Mouse (Mus musculus) forebrain, embryonic 11.5 days (tissue): ENCODE data around the gene Psip1. TPM values are rescaled to one million over a fixed set of nuclear protein-coding genes. Genes with fewer than 3 reads are reported as not detected.
"Not testable (repeated sequence)": the region's sequence is repeated elsewhere in the genome, so short reads cannot be mapped to it uniquely, and the experiment has no call there.

Experiments used
- ATAC-seq: fragments of 200-750 bp; cut with Nextera tagmentation; replicated peaks from 2 replicates; pipeline ENCODE4 v1.8.0; 2017; ENCODE audit warnings: moderate TSS enrichment; ENCODE audit not compliant: low FRiP score
- DNase-seq: peaks from one replicate; pipeline ENCODE4 v3.0.0-alpha.2; 2017; ENCODE audit warnings: low spot score
- H3K27ac ChIP-seq: fragments of 300-500 bp; sonication (generic); 2 replicates; pipeline ENCODE4 v1.5.1; 2014; ENCODE audit warnings: low read depth, low read length
- H3K27me3 ChIP-seq: fragments of 300-500 bp; sonication (generic); 2 replicates; pipeline ENCODE4 v1.6.1; 2014; ENCODE audit warnings: mild to moderate bottlenecking, low read length, mixed read lengths; ENCODE audit not compliant: control insufficient read depth, insufficient read depth
- H3K36me3 ChIP-seq: fragments of 300-500 bp; sonication (generic); 2 replicates; pipeline ENCODE4 v1.6.1; 2014; ENCODE audit warnings: mild to moderate bottlenecking, low read length, moderate library complexity, mixed read lengths; ENCODE audit not compliant: control insufficient read depth, insufficient read depth
- H3K4me1 ChIP-seq: fragments of 300-500 bp; sonication (generic); replicated peaks from 2 replicates; pipeline ENCODE4 v1.6.1; 2014; ENCODE audit warnings: low read length, mixed read lengths; ENCODE audit not compliant: control insufficient read depth, insufficient read depth
- H3K4me2 ChIP-seq: fragments of 300-500 bp; sonication (generic); 2 replicates; pipeline ENCODE4 v1.6.1; 2014; ENCODE audit warnings: low read depth, mild to moderate bottlenecking, low read length, moderate library complexity, mixed read lengths; ENCODE audit not compliant: severe bottlenecking
- H3K4me3 ChIP-seq: fragments of 300-500 bp; sonication (generic); 2 replicates; pipeline ENCODE4 v1.5.1; 2014; ENCODE audit warnings: low read depth, low read length
- H3K9ac ChIP-seq: fragments of 300-500 bp; sonication (generic); 2 replicates; pipeline ENCODE4 v1.6.1; 2014; ENCODE audit warnings: low read length
- H3K9me3 ChIP-seq: fragments of 300-500 bp; sonication (generic); 2 replicates; pipeline ENCODE4 v1.6.1; 2016; ENCODE audit warnings: low read length, mixed read lengths; ENCODE audit not compliant: control insufficient read depth
- WGBS: fragments of 180-500 bp; shearing (Covaris S2); extraction: QIAGEN DNeasy Blood & Tissue Kit; methylation state at CpG from one replicate; pipeline ENCODE4 v1.1.7; 2014; 5-methylcytosine and 5-hydroxymethylcytosine counted together
- polyA plus RNA-seq: library from polyadenylated mRNA; unstranded; fragments of >200 nt; fragmentation: Nextera tagmentation; extraction: Ambion mirVana; gene quantifications from 2 replicates; pipeline ENCODE4 v1.2.1, GENCODE M21; 2014

Gene Psip1
- 471 and 480 TPM in 2 replicates for polyA plus RNA-seq

GRCm38 (mm10) chr4:83486117-83486901 lies at the start of gene Psip1:
Gene Psip1 (minus strand): TSS chr4:83486459.
- Histone ChIP-seq H3K4me2 (peak within 1 kb of the TSS; percentile 66), H3K36me3 (peaks cover 5% of the 10 kb centered on the region), H3K27me3 (no peaks in the 10 kb centered on the region), H3K4me1 (peaks cover 12% of the 10 kb centered on the region), H3K9me3 (no peaks in the 10 kb centered on the region), H3K4me3 (peak within 1 kb of the TSS; percentile 99), H3K27ac (peak within 1 kb of the TSS; percentile 98), H3K9ac (peak within 1 kb of the TSS; percentile 95)
- WGBS = under 1% methylated on average over 60 of the region's 86 CpGs
- ATAC-seq = peak; percentile 93
- DNase-seq = peak; percentile 97

DNA sequence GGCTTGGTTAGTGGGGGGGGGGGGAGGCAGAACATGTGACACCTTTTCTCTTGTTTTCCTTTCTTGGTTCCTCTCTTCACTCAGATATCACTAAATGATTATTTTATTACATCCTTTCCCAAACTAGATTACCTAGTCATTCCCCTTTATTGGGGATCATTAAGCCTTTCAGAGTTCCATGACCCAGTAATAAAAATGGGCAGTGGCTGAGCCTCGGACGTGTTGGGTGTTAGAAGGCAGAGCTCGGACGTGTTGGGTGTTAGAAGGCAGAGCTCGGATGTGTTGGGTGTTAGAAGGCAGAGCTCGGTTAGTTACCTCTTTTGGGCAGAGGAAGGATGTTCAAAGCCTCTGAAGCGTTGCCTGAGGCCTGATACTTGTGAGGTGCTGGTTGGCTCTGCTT lies 47.8 kb upstream of the Psip1 start:
- 89% methylated on average over 7 of the region's 7 CpGs for whole genome bisulfite sequencing
- ATAC-seq (no peak), DNase-seq (no peak)
- Histone ChIP-seq H3K36me3 (no peaks in the 10 kb centered on the region), H3K4me3 (no peak overlapping the region), H3K4me1 (no peaks in the 10 kb centered on the region), H3K27me3 (no peaks in the 10 kb centered on the region), H3K27ac (no peak overlapping the region), H3K9ac (no peak overlapping the region), H3K9me3 (no peaks in the 10 kb centered on the region), H3K4me2 (no peak overlapping the region)

GRCm38 (mm10) chr4:83533168-83533911 lies 47.1 kb upstream of the Psip1 start:
- Histone ChIP-seq H3K9ac (no peak overlapping the region), H3K36me3 (no peaks in the 10 kb centered on the region), H3K4me2 (no peak overlapping the region), H3K9me3 (no peaks in the 10 kb centered on the region), H3K27ac (no peak overlapping the region), H3K4me3 (no peak overlapping the region), H3K4me1 (no peaks in the 10 kb centered on the region), H3K27me3 (no peaks in the 10 kb centered on the region)
- 86% methylated on average over 9 of the region's 9 CpGs for WGBS
- no peak for DNase-seq
- ATAC-seq = no peak

DNA sequence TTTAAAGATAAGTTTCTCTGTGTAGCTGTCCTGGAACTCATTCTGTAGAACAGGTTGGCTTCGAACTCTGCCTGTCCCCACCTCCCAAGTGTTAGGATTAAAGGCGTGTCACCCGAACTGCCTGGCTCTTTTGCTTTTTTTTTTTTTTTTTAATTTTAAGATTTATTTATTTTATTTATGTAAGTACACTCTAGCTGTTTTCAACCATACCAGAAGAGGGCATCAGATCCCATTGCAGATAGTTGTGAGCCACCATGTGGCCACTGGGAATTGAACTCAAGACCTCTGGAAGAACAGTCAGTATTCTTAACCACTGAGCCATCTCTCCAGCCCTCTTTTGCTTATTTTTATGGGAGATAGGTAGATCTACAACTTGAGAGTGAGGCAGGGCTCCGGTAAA lies 43.8 kb upstream of the Psip1 start:
- 88% methylated on average over 4 of the region's 4 CpGs for WGBS
- not testable (repeated sequence) for H3K4me3 ChIP-seq, H3K4me2 ChIP-seq, H3K27me3 ChIP-seq, H3K4me1 ChIP-seq, ATAC-seq, H3K36me3 ChIP-seq, H3K27ac ChIP-seq, H3K9me3 ChIP-seq, H3K9ac ChIP-seq, DNase-seq

GRCm38 (mm10) chr4:83527921-83528320 lies 41.7 kb upstream of the Psip1 start:
- H3K4me2 ChIP-seq = no peak overlapping the region
- peaks cover 9% of the 10 kb centered on the region for H3K4me1 ChIP-seq
- peak; percentile 61 for DNase-seq
- no peak overlapping the region for H3K27ac ChIP-seq
- no peak for ATAC-seq
- no peak overlapping the region for H3K9ac ChIP-seq
- no peaks in the 10 kb centered on the region; the same call in 1 of the 2 replicates for H3K9me3 ChIP-seq
- H3K27me3 ChIP-seq = no peaks in the 10 kb centered on the region
- H3K4me3 ChIP-seq = no peak overlapping the region
- no peaks in the 10 kb centered on the region for H3K36me3 ChIP-seq

- no peaks in the 10 kb centered on the region; the same call in 1 of the 2 replicates for H3K9me3 ChIP-seq
- H3K4me3 ChIP-seq = no peak overlapping the region
- no peaks in the 10 kb centered on the region for H3K27me3 ChIP-seq
- H3K36me3 ChIP-seq = no peaks in the 10 kb centered on the region
- no peak overlapping the region for H3K9ac ChIP-seq
- DNase-seq (no peak), ATAC-seq (no peak)
- no peak overlapping the region for H3K27ac ChIP-seq
- peaks cover 9% of the 10 kb centered on the region for H3K4me1 ChIP-seq
- 52% methylated on average over 6 of the region's 6 CpGs for WGBS
- H3K4me2 ChIP-seq = no peak overlapping the region
Measured at GRCm38 (mm10) chr4:83526988-83527334, 40.7 kb upstream of the Psip1 start.

DNA sequence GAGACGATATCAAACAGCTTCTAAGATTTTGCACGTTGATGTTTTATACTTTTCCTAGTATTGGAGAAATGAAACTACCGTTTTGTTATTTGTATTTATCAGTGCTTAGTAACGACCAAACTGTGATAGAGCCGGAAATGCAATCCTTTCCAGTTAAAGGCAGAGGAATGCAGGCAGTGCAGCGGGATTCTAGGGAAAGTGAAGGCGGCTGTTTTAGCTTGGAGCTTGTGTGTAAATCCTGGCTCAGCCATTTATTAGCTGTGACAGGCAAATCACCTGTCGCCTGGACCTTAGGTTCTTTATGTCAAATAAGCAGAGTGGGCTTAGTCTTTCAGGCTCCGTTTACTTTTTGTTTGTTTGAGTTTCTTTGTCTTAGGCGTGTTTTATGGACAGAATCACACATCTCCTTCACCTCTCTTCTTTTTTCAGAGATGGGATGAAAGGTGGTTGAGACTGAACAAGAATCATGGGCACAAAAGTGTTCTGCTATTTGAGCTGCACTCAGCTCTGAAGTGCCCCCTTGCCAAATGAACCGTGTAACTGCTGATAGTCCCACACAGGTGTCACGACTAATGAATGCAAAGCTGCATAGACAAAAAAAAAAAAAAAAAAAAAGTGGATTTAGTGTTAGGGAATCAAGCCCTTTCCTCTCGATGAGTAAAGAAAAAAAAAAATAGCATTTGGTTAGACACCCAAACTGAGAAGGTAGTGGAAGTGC lies 40.2 kb upstream of the Psip1 start:
- DNase-seq (no peak), ATAC-seq (no peak)
- WGBS = 3% methylated on average over 13 of the region's 13 CpGs
- Histone ChIP-seq H3K4me3 (peak overlapping the region; percentile 66), H3K36me3 (no peaks in the 10 kb centered on the region), H3K9ac (no peak overlapping the region), H3K27ac (no peak overlapping the region), H3K4me2 (peak overlapping the region; percentile 89), H3K4me1 (peaks cover 9% of the 10 kb centered on the region), H3K27me3 (no peaks in the 10 kb centered on the region), H3K9me3 (no peaks in the 10 kb centered on the region; the same call in 1 of the 2 replicates)

DNA sequence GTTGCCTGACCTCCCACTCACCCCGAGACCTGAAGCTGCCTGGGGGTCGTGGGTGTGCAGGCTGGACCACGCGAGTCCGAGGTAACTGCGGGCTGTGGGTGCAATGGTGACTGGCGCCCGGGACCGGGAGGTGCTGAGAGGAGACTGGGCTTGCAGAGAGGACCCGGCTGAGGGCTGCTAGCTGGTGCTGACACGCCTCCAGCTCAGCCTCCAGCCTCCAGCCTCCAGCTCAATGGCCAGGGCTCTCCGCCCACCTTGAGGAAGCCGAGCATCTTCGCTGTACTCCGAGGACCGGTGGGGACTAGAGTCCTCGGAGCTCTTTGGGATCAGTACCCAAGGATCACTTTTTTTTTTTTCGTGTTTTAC lies 39.4 kb upstream of the Psip1 start:
- H3K4me3 ChIP-seq = peak overlapping the region; percentile 66
- no peaks in the 10 kb centered on the region for H3K36me3 ChIP-seq
- peak overlapping the region; percentile 89 for H3K4me2 ChIP-seq
- H3K27ac ChIP-seq = peak overlapping the region; percentile 100
- peak; percentile 74 for ATAC-seq
- H3K9ac ChIP-seq = peak overlapping the region; percentile 90
- H3K27me3 ChIP-seq = no peaks in the 10 kb centered on the region
- DNase-seq = no peak
- peaks cover 9% of the 10 kb centered on the region for H3K4me1 ChIP-seq
- H3K9me3 ChIP-seq = no peaks in the 10 kb centered on the region; the same call in 1 of the 2 replicates
- WGBS = 0% methylated on average over 18 of the region's 18 CpGs
